Mouse (Mus musculus) liver, embryonic 12.5 days (tissue): Measurements from ENCODE around the gene Mettl24. TPM values are rescaled to one million over a fixed set of nuclear protein-coding genes. Genes with fewer than 3 reads are reported as not detected.

Source experiments
- ATAC-seq: fragments of 200-750 bp; cut with Nextera tagmentation; 2 replicates; pipeline ENCODE4 v1.8.0; 2017; ENCODE audit warnings: moderate number of reproducible peaks, mild to moderate bottlenecking, moderate library complexity
- H3K27ac ChIP-seq: fragments of 300-500 bp; sonication (generic); 2 replicates; pipeline ENCODE4 v1.5.1; 2016; ENCODE audit warnings: mild to moderate bottlenecking
- H3K27me3 ChIP-seq: fragments of 300-500 bp; sonication (generic); replicated peaks from 2 replicates; pipeline ENCODE4 v1.6.1; 2016; ENCODE audit warnings: mild to moderate bottlenecking, moderate library complexity
- H3K36me3 ChIP-seq: fragments of 300-500 bp; sonication (generic); 2 replicates; pipeline ENCODE4 v1.6.1; 2016; ENCODE audit warnings: mild to moderate bottlenecking, moderate library complexity
- H3K4me1 ChIP-seq: fragments of 300-500 bp; sonication (generic); 2 replicates; pipeline ENCODE4 v1.6.1; 2016
- H3K4me2 ChIP-seq: fragments of 300-500 bp; sonication (generic); 2 replicates; pipeline ENCODE4 v1.6.1; 2016; ENCODE audit warnings: mild to moderate bottlenecking, moderate library complexity
- H3K4me3 ChIP-seq: fragments of 300-500 bp; sonication (generic); 2 replicates; pipeline ENCODE4 v1.5.1; 2016; ENCODE audit warnings: mild to moderate bottlenecking, moderate library complexity
- H3K9ac ChIP-seq: fragments of 300-500 bp; sonication (generic); 2 replicates; pipeline ENCODE4 v1.6.1; 2016; ENCODE audit warnings: mild to moderate bottlenecking, moderate library complexity
- H3K9me3 ChIP-seq: fragments of 300-500 bp; sonication (generic); replicated peaks from 2 replicates; pipeline ENCODE4 v1.6.1; 2016; ENCODE audit warnings: mild to moderate bottlenecking, moderate library complexity
- WGBS: fragments of 180-500 bp; shearing (Covaris S2); methylation state at CpG from one replicate; pipeline ENCODE4 v1.1.7; 2016; ENCODE audit not compliant: insufficient replicate concordance; 5-methylcytosine and 5-hydroxymethylcytosine counted together
- polyA plus RNA-seq: library from polyadenylated mRNA; unstranded; fragments of >200 nt; fragmentation: Nextera tagmentation; extraction: Ambion mirVana; gene quantifications from 2 replicates; pipeline ENCODE4 v1.2.1, GENCODE M21; 2016

Mettl24 gene
- 0.72 and 0.87 TPM in 2 replicates for polyA plus RNA-seq

DNA sequence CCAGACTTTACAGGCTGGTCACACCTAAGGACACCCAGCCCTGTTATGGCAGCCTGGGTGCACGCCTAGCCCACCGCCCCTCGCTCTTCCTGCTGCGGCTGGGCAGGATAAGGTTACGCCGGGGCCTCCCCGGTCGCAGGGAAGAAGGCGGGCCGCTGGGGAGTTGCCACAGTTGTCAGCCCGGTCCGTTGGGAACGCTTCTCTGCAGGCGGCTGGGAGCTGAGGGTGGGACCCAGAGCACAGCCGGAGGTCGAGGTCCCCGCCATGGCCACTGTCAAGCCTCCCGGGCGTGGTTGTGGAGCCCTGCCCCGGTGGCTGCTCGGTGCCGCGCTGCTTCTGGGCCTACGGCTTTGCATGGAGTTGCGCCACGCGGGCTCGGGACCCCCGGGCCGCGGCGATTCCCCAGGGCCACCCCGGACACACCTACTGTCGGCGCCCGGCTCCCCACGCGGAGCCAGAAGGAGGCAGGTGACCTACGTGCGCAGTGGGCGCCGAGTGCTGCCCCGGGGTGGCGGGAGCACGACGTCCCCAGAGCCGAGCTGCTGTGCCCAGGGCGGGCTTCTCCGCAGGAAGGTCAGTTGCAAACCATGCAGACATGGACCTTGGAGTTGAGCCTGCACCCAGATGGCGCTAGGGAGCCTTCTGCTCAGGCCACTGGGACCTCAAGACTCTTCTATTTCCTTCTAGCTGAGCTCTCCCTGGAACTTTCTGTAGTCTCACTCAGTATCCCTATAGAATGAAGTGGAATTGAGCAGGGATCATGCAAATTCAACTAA, at the start of gene Mettl24:
Gene Mettl24 (plus strand): TSS at position 191 of the 776 bp plus-strand sequence.
- peak within 1 kb of the TSS; percentile 79 for H3K4me2 ChIP-seq
- H3K9me3 ChIP-seq = no peaks in the 10 kb centered on the region
- peaks cover 16% of the 10 kb centered on the region for H3K4me1 ChIP-seq
- H3K9ac ChIP-seq = peak within 1 kb of the TSS; percentile 41
- peak within 1 kb of the TSS; percentile 56 for H3K4me3 ChIP-seq
- peak; percentile 49 for ATAC-seq
- H3K27me3 ChIP-seq = peaks cover 62% of the 10 kb centered on the region
- no peaks in the 10 kb centered on the region for H3K36me3 ChIP-seq
- no peak within 1 kb of the TSS for H3K27ac ChIP-seq
- under 1% methylated on average over 50 of the region's 50 CpGs for WGBS

- H3K9ac ChIP-seq = no peak overlapping the region
- H3K4me1 ChIP-seq = no peaks in the 10 kb centered on the region
- H3K4me3 ChIP-seq = no peak overlapping the region
- H3K27ac ChIP-seq = no peak overlapping the region
- no peak overlapping the region for H3K4me2 ChIP-seq
- no peaks in the 10 kb centered on the region for H3K36me3 ChIP-seq
- no peaks in the 10 kb centered on the region for H3K27me3 ChIP-seq
- ATAC-seq = no peak
- H3K9me3 ChIP-seq = no peaks in the 10 kb centered on the region
- WGBS = 54% methylated on average over 10 of the region's 10 CpGs
Observed at GRCm38 (mm10) chr10:40637331-40637730, 45.8 kb upstream of the Mettl24 start.

DNA sequence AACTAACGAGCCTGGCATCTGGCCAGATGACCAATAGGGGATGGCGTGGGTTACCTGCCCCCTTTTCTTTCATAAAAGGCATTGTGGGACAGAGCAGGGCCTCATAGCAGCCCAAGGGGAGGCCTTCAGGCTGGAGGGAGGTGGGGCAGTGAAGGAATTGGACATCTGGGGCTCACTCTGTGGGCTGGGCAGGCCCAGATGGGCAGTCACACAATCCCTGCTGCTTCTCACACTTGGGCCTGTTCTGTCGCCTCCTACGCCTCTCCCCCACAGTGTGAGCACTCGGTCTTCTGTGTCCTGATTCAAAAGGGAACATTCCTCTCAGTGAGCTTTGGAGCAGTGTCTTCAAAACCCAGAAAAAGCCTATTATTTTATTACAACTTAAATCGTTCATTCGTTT, 44.8 kb upstream of the Mettl24 start:
- ATAC-seq = no peak

GRCm38 (mm10) chr10:40638823-40639819, 44.0 kb upstream of the Mettl24 start:
- no peaks in the 10 kb centered on the region for H3K27me3 ChIP-seq
- H3K4me2 ChIP-seq = no peak overlapping the region
- H3K36me3 ChIP-seq = no peaks in the 10 kb centered on the region
- no peaks in the 10 kb centered on the region for H3K4me1 ChIP-seq
- no peaks in the 10 kb centered on the region for H3K9me3 ChIP-seq
- 62% methylated on average over 26 of the region's 26 CpGs for WGBS
- H3K9ac ChIP-seq = no peak overlapping the region
- no peak overlapping the region for H3K4me3 ChIP-seq
- H3K27ac ChIP-seq = no peak overlapping the region
- no peak for ATAC-seq

More for the DNA sequence above, 44.8 kb upstream of the Mettl24 start:
- Histone ChIP-seq H3K4me3 (no peak overlapping the region), H3K27ac (no peak overlapping the region), H3K9me3 (no peaks in the 10 kb centered on the region), H3K9ac (no peak overlapping the region), H3K4me2 (no peak overlapping the region), H3K36me3 (no peaks in the 10 kb centered on the region), H3K4me1 (no peaks in the 10 kb centered on the region), H3K27me3 (no peaks in the 10 kb centered on the region)
- 67% methylated on average over 7 of the region's 7 CpGs for WGBS

DNA sequence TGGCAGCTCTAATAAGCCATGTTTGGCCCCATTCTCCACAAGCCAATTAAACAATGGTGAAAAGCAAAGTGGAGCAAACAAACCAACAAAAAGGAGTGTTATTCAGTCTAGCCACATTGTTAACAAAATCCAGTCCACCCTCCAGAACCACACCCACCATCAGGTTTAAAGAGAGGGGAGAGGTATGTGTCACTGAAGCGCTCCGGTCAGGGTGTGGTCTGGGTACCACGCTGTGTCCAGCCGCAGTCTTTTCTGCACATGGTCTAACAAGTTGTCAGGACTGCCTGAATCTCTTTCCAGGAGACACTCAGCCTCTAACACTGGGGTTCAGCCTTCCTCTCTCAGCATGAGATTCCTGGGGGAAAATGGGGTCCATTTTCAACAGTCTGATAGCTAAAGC, 42.7 kb upstream of the Mettl24 start:
- H3K27ac ChIP-seq = no peak overlapping the region
- H3K36me3 ChIP-seq = no peaks in the 10 kb centered on the region
- H3K4me1 ChIP-seq = no peaks in the 10 kb centered on the region
- no peaks in the 10 kb centered on the region for H3K27me3 ChIP-seq
- WGBS = 73% methylated on average over 4 of the region's 4 CpGs
- no peak overlapping the region for H3K9ac ChIP-seq
- H3K4me3 ChIP-seq = no peak overlapping the region
- H3K4me2 ChIP-seq = no peak overlapping the region
- H3K9me3 ChIP-seq = no peaks in the 10 kb centered on the region
- ATAC-seq = no peak

DNA sequence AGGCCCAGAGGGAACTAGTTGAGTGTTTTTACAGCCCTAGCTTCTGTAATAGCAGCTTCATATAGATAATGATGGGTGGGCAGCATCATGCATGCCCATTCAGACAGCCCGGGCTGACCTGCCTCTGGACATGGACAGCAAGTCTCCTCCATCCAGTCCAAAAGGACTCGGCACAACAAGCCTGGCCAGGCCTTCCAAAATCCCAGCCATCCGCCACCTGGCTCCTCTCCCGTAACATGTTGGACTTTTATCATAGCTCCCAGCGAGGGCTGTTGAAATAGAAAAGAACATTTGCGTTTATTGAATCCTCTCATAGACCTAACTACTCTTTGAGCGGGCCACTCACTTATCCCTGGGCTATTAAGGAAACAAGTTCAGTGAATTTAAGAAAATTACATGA, 41.2 kb upstream of the Mettl24 start:
- H3K4me1 ChIP-seq = no peaks in the 10 kb centered on the region
- no peak overlapping the region for H3K4me3 ChIP-seq
- WGBS = 80% methylated on average over 7 of the region's 7 CpGs
- ATAC-seq = no peak
- H3K4me2 ChIP-seq = no peak overlapping the region
- H3K27ac ChIP-seq = no peak overlapping the region
- H3K9ac ChIP-seq = no peak overlapping the region
- no peaks in the 10 kb centered on the region for H3K36me3 ChIP-seq
- no peaks in the 10 kb centered on the region for H3K9me3 ChIP-seq
- peaks cover 10% of the 10 kb centered on the region for H3K27me3 ChIP-seq

GRCm38 (mm10) chr10:40643126-40643525, 40.0 kb upstream of the Mettl24 start:
- WGBS = 39% methylated on average over 5 of the region's 5 CpGs
- Histone ChIP-seq H3K9ac (no peak overlapping the region), H3K4me2 (no peak overlapping the region), H3K27ac (no peak overlapping the region), H3K4me1 (no peaks in the 10 kb centered on the region), H3K27me3 (peaks cover 12% of the 10 kb centered on the region), H3K9me3 (no peaks in the 10 kb centered on the region), H3K36me3 (no peaks in the 10 kb centered on the region), H3K4me3 (no peak overlapping the region)
- ATAC-seq = no peak

- H3K36me3 ChIP-seq = no peaks in the 10 kb centered on the region
- H3K27me3 ChIP-seq = peaks cover 12% of the 10 kb centered on the region
- whole genome bisulfite sequencing = 65% methylated on average over 9 of the region's 9 CpGs
- no peaks in the 10 kb centered on the region for H3K4me1 ChIP-seq
- H3K9me3 ChIP-seq = no peaks in the 10 kb centered on the region
- ATAC-seq = no peak
- no peak overlapping the region for H3K4me2 ChIP-seq
- no peak overlapping the region for H3K27ac ChIP-seq
- no peak overlapping the region for H3K4me3 ChIP-seq
- no peak overlapping the region for H3K9ac ChIP-seq
Observed at GRCm38 (mm10) chr10:40644456-40644855, 38.6 kb upstream of the Mettl24 start.

DNA sequence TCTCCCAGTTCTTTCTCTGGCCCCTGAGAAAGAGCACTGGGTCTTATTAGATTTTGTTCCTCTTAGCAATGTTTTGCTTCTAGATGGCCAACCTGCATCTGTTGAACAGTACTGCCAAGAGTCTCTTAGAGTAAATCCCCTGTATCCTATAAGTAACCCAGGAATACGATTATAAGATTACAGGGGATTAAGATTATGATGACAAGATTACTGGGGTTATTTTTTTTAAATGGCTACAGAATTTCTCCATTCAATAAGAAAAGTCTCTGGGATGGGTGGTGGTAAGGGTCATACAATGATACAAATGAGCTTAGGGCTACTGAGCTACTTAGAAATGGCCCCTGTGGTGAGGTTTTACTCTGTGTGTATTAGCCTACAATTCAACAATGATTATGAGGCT, 37.7 kb upstream of the Mettl24 start:
- Histone ChIP-seq H3K27me3 (peaks cover 12% of the 10 kb centered on the region), H3K4me1 (no peaks in the 10 kb centered on the region), H3K9me3 (no peaks in the 10 kb centered on the region), H3K4me2 (no peak overlapping the region), H3K9ac (no peak overlapping the region), H3K36me3 (no peaks in the 10 kb centered on the region), H3K27ac (no peak overlapping the region), H3K4me3 (no peak overlapping the region)
- 47% methylated on average over 1 of the region's 1 CpGs for WGBS
- ATAC-seq = no peak

GRCm38 (mm10) chr10:40648776-40649175, 34.3 kb upstream of the Mettl24 start:
- Histone ChIP-seq H3K4me1 (no peaks in the 10 kb centered on the region), H3K27me3 (peaks cover 12% of the 10 kb centered on the region), H3K4me2 (no peak overlapping the region), H3K36me3 (no peaks in the 10 kb centered on the region), H3K9ac (no peak overlapping the region), H3K9me3 (no peaks in the 10 kb centered on the region), H3K4me3 (no peak overlapping the region), H3K27ac (no peak overlapping the region)
- WGBS = 70% methylated on average over 12 of the region's 12 CpGs
- no peak for ATAC-seq

- Histone ChIP-seq H3K4me1 (no peaks in the 10 kb centered on the region), H3K9ac (no peak overlapping the region), H3K9me3 (no peaks in the 10 kb centered on the region), H3K36me3 (no peaks in the 10 kb centered on the region), H3K4me2 (no peak overlapping the region), H3K4me3 (no peak overlapping the region), H3K27me3 (peaks cover 12% of the 10 kb centered on the region), H3K27ac (no peak overlapping the region)
- 19% methylated on average over 4 of the region's 4 CpGs for WGBS
- ATAC-seq = no peak
Observed at GRCm38 (mm10) chr10:40649634-40650033, 33.4 kb upstream of the Mettl24 start.

GRCm38 (mm10) chr10:40651676-40652075, 31.4 kb upstream of the Mettl24 start:
- H3K9me3 ChIP-seq = no peaks in the 10 kb centered on the region
- 53% methylated on average over 2 of the region's 2 CpGs for WGBS
- ATAC-seq = no peak
- no peak overlapping the region for H3K4me2 ChIP-seq
- no peaks in the 10 kb centered on the region for H3K4me1 ChIP-seq
- H3K36me3 ChIP-seq = no peaks in the 10 kb centered on the region
- no peak overlapping the region for H3K27ac ChIP-seq
- no peak overlapping the region for H3K4me3 ChIP-seq
- H3K27me3 ChIP-seq = peaks cover 4% of the 10 kb centered on the region
- H3K9ac ChIP-seq = no peak overlapping the region
